Mouse (Mus musculus) large intestine, adult 2 months (tissue): ENCODE data around the gene Sipa1. TPM values are rescaled to one million over a fixed set of nuclear protein-coding genes. Genes with fewer than 3 reads are reported as not detected.
A peak's percentile ranks its signal among the peaks of the same experiment; 100 is the strongest.
"Not testable (repeated sequence)": the region's sequence is repeated elsewhere in the genome, so short reads cannot be mapped to it uniquely, and the experiment has no call there.

Source experiments
- DNase-seq: peaks from one replicate; pipeline ENCODE4 v3.0.0-alpha.2; 2012; ENCODE audit warnings: low read depth, low spot score
- WGBS: fragments of 180-500 bp; shearing (Covaris S2); methylation state at CpG from one replicate; pipeline ENCODE4 v1.1.7; 2018; 5-methylcytosine and 5-hydroxymethylcytosine counted together
- polyA plus RNA-seq: library from polyadenylated mRNA; depleted of rRNA; stranded (reverse); fragments of >200 nt; gene quantifications from 2 replicates; pipeline ENCODE4 v1.2.3, GENCODE M21; 2012

The Sipa1 gene
- polyA plus RNA-seq, 1 experiment: 34.3 TPM

DNA sequence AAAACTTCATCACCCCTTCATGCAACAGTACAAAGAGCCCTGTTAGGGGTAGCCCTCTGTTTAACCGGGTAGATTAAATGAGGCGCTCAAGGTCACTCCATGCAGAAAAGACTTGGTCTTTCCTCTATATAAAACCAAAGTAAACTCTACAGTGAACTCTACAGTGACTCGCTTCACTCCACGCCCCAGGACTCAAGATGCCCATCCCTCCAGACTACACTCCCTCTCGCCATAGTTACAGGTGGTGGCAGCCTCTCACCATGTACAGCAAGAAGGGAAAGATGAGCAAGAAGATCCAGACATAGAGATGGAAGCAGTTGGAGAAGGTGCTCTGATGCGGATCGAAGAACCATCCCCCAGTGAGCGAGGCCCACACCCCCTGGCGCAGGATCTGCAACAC, 24.2 kb upstream of the Sipa1 start:
- 9% methylated on average over 9 of the region's 9 CpGs for WGBS
- DNase-seq: no peak

- not testable (repeated sequence) for DNase-seq
- whole genome bisulfite sequencing: 93% methylated on average over 12 of the region's 12 CpGs
These were observed 23.4 kb upstream of the Sipa1 start for GRCm38 (mm10) chr19:5686954-5687353.

DNA sequence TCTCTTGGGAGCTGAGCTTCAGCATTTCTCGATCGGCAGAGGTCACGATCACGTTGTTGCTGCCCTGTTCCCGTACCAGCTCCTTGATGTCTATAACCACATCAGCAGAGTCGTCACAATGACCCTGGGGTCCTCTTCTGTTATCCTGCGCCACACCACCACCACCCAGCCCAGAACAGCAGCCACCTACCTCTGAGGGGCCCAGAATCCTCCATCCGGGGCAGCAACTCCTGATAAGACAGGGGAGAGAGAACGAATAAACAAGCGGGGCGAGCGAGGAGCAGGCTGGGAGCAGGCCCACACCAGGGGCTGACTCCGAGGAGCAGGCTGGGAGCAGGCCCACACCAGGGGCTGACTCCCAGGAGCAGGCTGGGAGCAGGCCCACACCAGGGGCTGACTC, 22.9 kb upstream of the Sipa1 start:
- 90% methylated on average over 13 of the region's 13 CpGs for WGBS
- DNase-seq: no peak

DNA sequence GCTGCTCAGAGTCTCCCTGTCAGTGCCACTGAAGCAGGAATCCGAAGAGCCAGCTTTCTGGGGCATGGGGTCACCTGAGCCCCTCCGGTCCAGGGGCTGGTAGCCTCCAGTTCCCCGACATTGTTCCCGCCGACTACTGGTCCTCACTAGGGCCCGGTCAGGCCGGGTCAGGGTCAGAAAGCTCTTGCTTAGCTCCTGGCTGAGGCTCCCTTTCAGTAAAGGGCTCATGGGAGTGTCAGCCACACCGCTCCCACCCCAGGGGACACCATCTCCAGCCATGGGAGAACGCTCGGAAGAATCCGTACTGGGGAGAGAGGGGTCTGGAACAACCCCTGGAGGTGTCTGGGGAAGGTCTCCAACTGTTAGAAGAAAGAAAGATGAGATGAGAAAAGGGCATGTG, 22.4 kb upstream of the Sipa1 start:
- 95% methylated on average over 11 of the region's 11 CpGs for WGBS
- no peak for DNase-seq

GRCm38 (mm10) chr19:5685431-5685830, 21.9 kb upstream of the Sipa1 start:
- no peak for DNase-seq
- WGBS: 96% methylated on average over 19 of the region's 19 CpGs

DNA sequence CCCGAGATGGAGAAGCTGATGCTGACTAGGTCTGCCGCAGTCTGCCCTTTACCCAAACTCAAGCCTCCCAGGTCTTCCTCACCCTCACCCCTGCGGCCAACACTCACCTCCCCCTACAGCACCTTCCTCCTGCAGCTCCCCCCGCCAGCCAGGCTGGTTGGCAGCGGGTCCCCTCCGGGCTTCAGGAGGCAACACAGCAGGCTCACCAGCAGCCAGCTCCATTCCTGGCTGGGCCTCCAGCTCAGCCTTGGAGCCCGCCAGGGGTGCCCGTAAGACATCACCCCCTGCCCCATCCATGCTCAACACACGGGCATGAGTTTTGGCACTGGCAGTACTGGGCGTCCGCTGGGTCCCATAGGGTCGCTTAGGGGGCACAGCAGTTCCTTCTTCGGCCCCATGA, 21.5 kb upstream of the Sipa1 start:
- no peak for DNase-seq
- WGBS: 90% methylated on average over 13 of the region's 13 CpGs

DNA sequence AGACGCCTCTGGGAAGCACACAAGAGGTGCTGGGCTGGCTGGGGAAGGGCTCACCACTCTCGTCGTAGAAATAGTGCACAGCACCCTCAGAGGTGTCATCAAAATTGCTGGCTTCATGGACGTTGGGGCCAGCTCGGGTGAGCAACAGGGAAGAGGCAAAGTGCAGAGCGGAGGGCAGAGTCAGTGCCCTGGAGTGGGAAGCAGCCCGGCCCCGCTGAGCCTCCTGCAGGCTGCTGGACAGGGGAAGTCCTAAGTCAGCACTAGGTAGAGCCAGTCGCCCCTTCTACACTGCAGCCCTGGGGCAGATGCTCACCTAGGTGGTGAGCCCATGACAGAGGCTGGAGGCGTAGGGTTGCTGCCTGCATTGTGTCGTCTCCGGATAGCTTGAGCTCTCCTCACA, 20.7 kb upstream of the Sipa1 start:
- DNase-seq: no peak
- WGBS: 91% methylated on average over 12 of the region's 12 CpGs

- WGBS: 86% methylated on average over 4 of the region's 4 CpGs
- DNase-seq: no peak
These were observed 16.9 kb upstream of the Sipa1 start for GRCm38 (mm10) chr19:5680432-5680831.

DNA sequence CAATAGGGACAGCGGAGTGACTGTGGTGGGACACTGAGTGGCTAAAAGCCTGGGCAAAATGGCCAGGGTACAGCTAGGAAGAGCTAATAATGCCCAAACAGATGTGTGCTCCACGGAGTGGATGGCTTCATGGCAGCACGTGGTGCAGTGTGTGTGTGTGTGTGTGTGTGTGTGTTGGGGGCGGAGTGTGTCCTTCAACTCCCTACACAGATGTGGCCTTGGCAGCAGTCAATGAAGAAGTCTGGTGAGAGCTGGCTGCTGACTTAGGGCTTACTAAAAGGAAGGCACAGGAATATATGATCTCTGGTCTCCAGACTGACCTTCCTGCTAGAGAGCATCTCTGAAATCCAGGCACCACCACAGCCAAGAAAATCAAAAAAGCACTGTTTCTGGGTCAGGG, 4.9 kb upstream of the Sipa1 start:
- no peak for DNase-seq
- 67% methylated on average over 4 of the region's 4 CpGs for WGBS

GRCm38 (mm10) chr19:5666386-5666785, 2.9 kb upstream of the Sipa1 start:
- 88% methylated on average over 18 of the region's 18 CpGs for WGBS
- DNase-seq: no peak

GRCm38 (mm10) chr19:5665465-5665864, 2.0 kb upstream of the Sipa1 start:
- 88% methylated on average over 15 of the region's 15 CpGs for WGBS
- DNase-seq: no peak

DNA sequence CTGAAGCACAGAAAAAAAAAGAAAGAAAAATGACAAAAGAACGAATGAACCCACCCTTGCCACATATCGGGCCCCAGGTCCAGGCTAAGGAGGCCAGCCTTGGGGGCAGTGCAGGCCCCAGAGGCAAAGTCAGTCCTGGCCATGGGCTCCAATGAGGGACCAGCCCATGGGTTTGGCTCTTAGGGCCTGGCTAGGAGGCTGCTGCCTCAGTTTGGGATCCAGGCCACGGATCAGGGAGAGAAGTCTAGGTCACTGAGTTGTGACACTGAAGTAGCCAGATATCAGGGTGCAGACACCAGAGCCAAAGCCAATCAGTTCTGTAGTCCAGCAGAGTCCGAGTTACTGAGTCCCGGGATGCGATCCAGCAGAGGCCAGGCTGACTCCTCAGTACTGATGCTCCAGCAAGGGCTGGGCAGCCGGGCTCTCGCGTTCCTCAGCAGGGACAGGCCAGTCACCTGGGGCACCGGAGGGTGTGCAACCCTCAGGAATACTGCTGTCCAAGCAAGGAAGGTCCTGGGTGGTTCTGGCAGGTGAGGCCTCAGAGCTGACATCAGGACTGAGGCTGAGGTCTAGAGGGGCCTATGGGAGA, 1.3 kb upstream of the Sipa1 start:
- 95% methylated on average over 10 of the region's 10 CpGs for WGBS
- no peak for DNase-seq

GRCm38 (mm10) chr19:5662310-5662709, 1.2 kb downstream of the Sipa1 start:
- DNase-seq: no peak
- WGBS: 65% methylated on average over 8 of the region's 8 CpGs

- WGBS: 74% methylated on average over 16 of the region's 16 CpGs
These were observed 2.4 kb downstream of the Sipa1 start for GRCm38 (mm10) chr19:5660942-5661751.

DNA sequence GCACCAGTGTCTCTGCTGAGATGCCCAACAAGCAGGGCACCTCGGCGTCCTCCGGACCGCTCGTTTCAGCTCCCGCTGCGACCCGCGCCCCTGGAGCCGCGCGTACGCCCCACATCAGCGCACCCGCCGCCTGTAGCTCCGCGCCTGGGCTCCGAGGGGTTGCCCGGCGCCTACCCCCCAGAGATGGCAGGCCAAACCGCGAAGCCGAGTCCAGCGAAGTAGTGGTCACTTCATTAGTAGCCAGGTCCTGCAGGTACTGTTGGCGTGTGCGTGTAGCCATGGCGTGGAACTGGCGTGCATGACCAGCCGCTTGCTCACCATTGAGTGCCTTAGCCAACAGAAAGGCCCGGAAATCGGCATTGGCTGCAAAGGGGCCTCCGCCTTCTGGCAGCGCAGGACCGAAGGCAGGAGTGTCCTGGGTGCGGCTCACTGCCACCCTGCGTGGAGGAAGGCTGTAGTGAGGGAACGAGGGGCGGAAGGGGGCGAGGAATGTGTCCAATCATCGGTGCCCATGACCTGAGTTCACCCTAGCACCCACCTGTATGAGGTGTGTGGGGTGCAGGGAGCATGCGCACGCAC, 8.7 kb downstream of the Sipa1 start:
- no peak for DNase-seq
- WGBS: 39% methylated on average over 43 of the region's 43 CpGs

More at GRCm38 (mm10) chr19:5660942-5661751, 2.4 kb downstream of the Sipa1 start:
- DNase-seq: no peak

- DNase-seq: peak; percentile 39
- 23% methylated on average over 62 of the region's 62 CpGs for WGBS
These were observed 9.4 kb downstream of the Sipa1 start for GRCm38 (mm10) chr19:5653969-5654719.

GRCm38 (mm10) chr19:5652570-5652969, 10.9 kb downstream of the Sipa1 start:
- 90% methylated on average over 6 of the region's 6 CpGs for WGBS
- no peak for DNase-seq

GRCm38 (mm10) chr19:5651502-5652274, 11.8 kb downstream of the Sipa1 start:
- no peak for DNase-seq
- 77% methylated on average over 13 of the region's 13 CpGs for WGBS

DNA sequence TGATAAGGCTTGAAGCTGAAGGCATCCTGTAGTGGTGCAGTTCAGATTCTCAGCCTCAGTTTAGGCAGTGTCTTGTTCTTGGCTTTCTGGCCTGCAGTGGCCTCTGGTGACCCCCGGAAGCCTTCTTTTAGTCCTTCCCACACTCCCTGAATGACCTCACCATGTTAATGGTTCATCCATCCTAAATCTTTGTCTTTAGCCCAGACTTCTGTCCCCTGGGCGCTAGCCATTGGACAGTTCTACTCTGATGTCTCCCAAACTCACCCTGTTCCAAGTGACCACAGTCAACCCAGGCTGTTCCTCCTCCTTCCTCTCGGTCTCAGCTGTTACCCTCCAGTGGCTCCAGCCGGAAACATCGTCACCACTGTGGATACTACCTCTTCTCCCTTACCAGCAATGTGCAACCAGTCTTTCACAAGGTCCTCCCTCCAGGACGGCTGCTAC, 14.2 kb downstream of the Sipa1 start:
- no peak for DNase-seq
- 45% methylated on average over 6 of the region's 6 CpGs for WGBS
